Mouse (Mus musculus): ENCODE data around the gene Sfpq. TPM values are rescaled to one million over a fixed set of nuclear protein-coding genes. Genes with fewer than 3 reads are reported as not detected.
"Not testable (repeated sequence)": the region's sequence is repeated elsewhere in the genome, so short reads cannot be mapped to it uniquely, and the experiment has no call there.

The Sfpq gene
- polyA plus RNA-seq, 1 experiment from 2014 or later, result 176 TPM

DNA sequence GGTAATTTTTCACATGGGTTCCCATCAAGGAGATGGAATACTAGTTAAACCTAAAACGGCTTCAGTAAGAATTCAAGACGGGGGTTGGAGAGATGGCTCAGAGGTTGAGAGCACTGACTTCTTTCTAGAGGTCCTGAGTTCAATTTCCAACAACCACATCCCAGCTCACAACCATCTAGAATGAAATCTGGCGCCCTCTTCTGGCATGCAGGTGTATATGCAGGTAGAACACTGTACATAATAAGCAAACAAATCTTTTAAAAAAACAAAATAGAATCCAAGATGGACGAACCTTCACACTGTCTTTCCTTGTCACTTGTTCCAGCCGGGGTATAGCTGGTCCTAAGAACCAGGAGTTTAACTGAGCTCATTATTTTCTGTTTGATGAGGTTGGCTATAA, 28.8 kb upstream of the Sfpq start:
- ATAC-seq (ENCODE audit: low FRiP score) (no peak), DNase-seq (ENCODE audit: low spot score) (peak; percentile 30)
- H3K9ac ChIP-seq (ENCODE audit: low read depth, low read length), result no peak overlapping the region
- H3K4me3 ChIP-seq (ENCODE audit: low read depth, low read length), result no peak overlapping the region
- H3K4me1 ChIP-seq (replicated peaks; ENCODE audit: control insufficient read depth, insufficient read depth, low read length), result no peaks in the 10 kb centered on the region
- H3K27ac ChIP-seq (ENCODE audit: low read depth, low read length), result no peak overlapping the region
- no peaks in the 10 kb centered on the region for H3K27me3 ChIP-seq (ENCODE audit: control insufficient read depth, insufficient read depth, low read length)
- WGBS, result 62% methylated on average over 5 of the region's 5 CpGs
- no peaks in the 10 kb centered on the region for H3K9me3 ChIP-seq (ENCODE audit: control insufficient read depth, low read length)
- no peak overlapping the region for H3K4me2 ChIP-seq (replicated peaks; ENCODE audit: low read depth, low read length)
- no peaks in the 10 kb centered on the region for H3K36me3 ChIP-seq (ENCODE audit: control insufficient read depth, insufficient read depth, low read length)

DNA sequence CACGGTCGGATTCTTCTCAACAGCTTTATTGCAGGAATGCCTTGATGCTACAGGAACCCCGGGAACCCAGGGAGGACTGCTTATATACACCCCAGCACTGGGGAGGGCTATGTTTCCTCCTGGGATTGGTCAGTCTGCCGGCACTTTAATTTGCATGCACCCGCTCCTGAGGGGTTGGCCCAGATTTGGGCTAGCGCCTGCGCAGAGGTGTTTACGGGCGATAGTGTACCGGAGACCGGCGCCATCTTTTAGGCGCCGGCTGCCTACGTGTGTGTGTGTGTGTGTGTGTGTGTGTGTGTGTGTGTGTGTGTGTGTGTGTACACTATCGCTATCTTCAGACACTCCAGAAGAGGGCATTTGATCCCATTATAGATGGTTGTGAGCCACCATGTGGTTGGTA, 21.8 kb upstream of the Sfpq start:
- not testable (repeated sequence) for H3K27me3 ChIP-seq (ENCODE audit: control insufficient read depth, insufficient read depth, low read length); H3K9me3 ChIP-seq (ENCODE audit: control insufficient read depth, low read length); H3K4me2 ChIP-seq (replicated peaks; ENCODE audit: low read depth, low read length); ATAC-seq (ENCODE audit: low FRiP score); DNase-seq (ENCODE audit: low spot score); H3K36me3 ChIP-seq (ENCODE audit: control insufficient read depth, insufficient read depth, low read length); H3K4me3 ChIP-seq (ENCODE audit: low read depth, low read length); H3K4me1 ChIP-seq (replicated peaks; ENCODE audit: control insufficient read depth, insufficient read depth, low read length); H3K27ac ChIP-seq (ENCODE audit: low read depth, low read length); H3K9ac ChIP-seq (ENCODE audit: low read depth, low read length)
- WGBS, result 92% methylated on average over 15 of the region's 16 CpGs

DNA sequence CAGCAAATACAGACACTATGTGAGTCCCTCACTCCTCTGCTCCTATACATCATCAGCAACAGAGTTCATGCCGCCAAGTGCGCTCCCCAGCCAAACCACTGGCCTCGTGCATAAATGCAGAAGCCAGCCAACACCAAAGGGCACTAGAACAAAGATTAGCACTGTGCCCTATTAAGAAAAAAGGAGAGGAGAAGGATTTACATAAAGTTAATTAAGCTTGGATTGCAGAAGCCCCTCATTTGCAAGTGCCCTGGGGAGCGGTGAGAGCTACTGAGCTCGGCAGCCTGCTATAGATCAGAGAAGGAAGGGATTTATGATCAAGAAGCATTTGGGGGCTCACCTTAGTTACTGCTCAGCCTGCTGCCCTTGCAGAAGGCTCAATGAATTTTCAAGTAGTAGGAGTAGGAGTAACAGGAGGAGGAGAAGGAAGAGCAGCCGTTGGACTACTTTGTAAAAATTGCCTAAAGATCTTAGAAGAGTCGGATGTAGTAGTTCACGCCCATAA, 20.5 kb upstream of the Sfpq start:
- H3K36me3 ChIP-seq (ENCODE audit: control insufficient read depth, insufficient read depth, low read length), result no peaks in the 10 kb centered on the region
- H3K9ac ChIP-seq (ENCODE audit: low read depth, low read length), result no peak overlapping the region
- no peak for DNase-seq (ENCODE audit: low spot score)
- H3K4me2 ChIP-seq (replicated peaks; ENCODE audit: low read depth, low read length), result no peak overlapping the region
- 0 out of 2 replicates have a peak, but pooled peaks cover 5% of the 10 kb centered on the region for H3K4me1 ChIP-seq (replicated peaks; ENCODE audit: control insufficient read depth, insufficient read depth, low read length)
- no peaks in the 10 kb centered on the region for H3K9me3 ChIP-seq (ENCODE audit: control insufficient read depth, low read length)
- no peaks in the 10 kb centered on the region for H3K27me3 ChIP-seq (ENCODE audit: control insufficient read depth, insufficient read depth, low read length)
- H3K27ac ChIP-seq (ENCODE audit: low read depth, low read length), result no peak overlapping the region
- 53% methylated on average over 8 of the region's 8 CpGs for WGBS
- ATAC-seq (ENCODE audit: low FRiP score), result no peak
- H3K4me3 ChIP-seq (ENCODE audit: low read depth, low read length), result no peak overlapping the region

DNA sequence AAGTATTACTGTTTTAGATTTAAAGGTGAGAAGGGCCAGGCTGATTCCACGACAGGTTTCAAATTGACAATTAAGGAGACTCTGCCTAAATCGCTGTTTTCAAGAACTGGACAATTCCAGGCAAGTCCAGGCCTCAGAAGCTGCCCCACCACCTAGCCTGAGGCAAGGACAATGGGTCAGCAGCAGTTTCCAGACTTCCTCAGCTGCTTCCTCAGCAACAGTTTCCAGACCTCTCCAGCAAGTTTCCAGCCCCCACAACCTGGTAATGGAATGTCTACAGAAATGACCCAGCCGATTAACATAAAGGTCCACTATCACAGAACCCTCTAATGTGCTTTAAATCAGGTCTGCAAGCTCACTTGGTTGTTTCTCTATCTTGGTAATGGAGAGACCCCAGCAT, 16.7 kb upstream of the Sfpq start:
- Histone ChIP-seq H3K9ac (ENCODE audit: low read depth, low read length) (no peak overlapping the region), H3K4me3 (ENCODE audit: low read depth, low read length) (no peak overlapping the region), H3K4me2 (replicated peaks; ENCODE audit: low read depth, low read length) (no peak overlapping the region), H3K36me3 (ENCODE audit: control insufficient read depth, insufficient read depth, low read length) (no peaks in the 10 kb centered on the region), H3K9me3 (ENCODE audit: control insufficient read depth, low read length) (no peaks in the 10 kb centered on the region), H3K27me3 (ENCODE audit: control insufficient read depth, insufficient read depth, low read length) (no peaks in the 10 kb centered on the region), H3K27ac (ENCODE audit: low read depth, low read length) (no peak overlapping the region), H3K4me1 (replicated peaks; ENCODE audit: control insufficient read depth, insufficient read depth, low read length) (0 out of 2 replicates have a peak, but pooled peaks cover 5% of the 10 kb centered on the region)
- WGBS, result 88% methylated on average over 3 of the region's 3 CpGs
- ATAC-seq (ENCODE audit: low FRiP score) (no peak), DNase-seq (ENCODE audit: low spot score) (no peak)

DNA sequence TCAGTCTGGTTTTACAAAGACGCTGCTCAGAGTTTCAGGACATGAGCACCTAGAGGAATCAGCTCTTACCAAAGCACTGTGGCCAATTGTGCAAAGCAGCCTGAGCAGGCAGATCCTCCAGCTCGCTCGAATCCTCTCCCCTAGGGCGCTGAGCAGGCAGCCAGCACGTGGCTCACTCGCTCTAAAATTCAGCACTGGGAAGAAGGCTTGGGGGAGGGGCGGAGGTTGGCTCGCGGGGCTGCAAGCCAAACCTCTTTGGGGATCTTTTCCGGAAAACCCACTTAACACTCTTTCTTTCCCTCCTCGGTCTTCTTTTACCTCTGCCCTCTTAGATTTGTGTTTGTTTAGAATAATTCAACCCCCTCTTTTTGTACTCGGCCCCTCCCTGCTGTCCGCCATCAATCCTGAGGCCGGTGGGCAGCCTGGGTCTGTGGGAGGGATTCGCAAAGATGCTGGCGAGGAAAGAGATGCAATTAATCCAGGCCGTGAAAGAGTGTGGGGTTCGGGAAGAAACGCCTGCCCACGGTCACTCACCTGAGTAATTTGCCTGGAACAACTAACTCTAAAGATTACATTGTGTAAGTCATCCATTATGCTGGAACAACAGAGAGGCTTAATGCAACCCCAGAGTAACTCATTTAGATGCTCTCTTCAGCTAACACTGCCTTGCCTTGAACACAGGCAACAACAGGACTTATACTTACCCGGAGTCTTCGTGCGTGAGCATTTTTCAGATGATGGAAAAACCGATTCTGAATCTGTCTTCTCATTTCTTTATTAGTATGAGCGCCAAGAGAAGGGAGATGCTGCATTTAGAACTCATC, 15.8 kb upstream of the Sfpq start:
- 17% methylated on average over 25 of the region's 25 CpGs for WGBS
- peak overlapping the region; percentile 22 for H3K4me2 ChIP-seq (replicated peaks; ENCODE audit: low read depth, low read length)
- H3K27me3 ChIP-seq (ENCODE audit: control insufficient read depth, insufficient read depth, low read length), result no peaks in the 10 kb centered on the region
- H3K9me3 ChIP-seq (ENCODE audit: control insufficient read depth, low read length), result no peaks in the 10 kb centered on the region
- H3K4me3 ChIP-seq (ENCODE audit: low read depth, low read length), result peak overlapping the region; percentile 16; the same call in 1 of the 2 replicates
- H3K4me1 ChIP-seq (replicated peaks; ENCODE audit: control insufficient read depth, insufficient read depth, low read length), result 0 out of 2 replicates have a peak, but pooled peaks cover 5% of the 10 kb centered on the region
- no peaks in the 10 kb centered on the region for H3K36me3 ChIP-seq (ENCODE audit: control insufficient read depth, insufficient read depth, low read length)
- peak overlapping the region; percentile 13; the same call in 1 of the 2 replicates for H3K9ac ChIP-seq (ENCODE audit: low read depth, low read length)
- ATAC-seq (ENCODE audit: low FRiP score) (peak; percentile 69), DNase-seq (ENCODE audit: low spot score) (peak; percentile 85)
- 0 out of 2 replicates have a peak overlapping the region, but pooled peaks have one; percentile 27 for H3K27ac ChIP-seq (ENCODE audit: low read depth, low read length)

DNA sequence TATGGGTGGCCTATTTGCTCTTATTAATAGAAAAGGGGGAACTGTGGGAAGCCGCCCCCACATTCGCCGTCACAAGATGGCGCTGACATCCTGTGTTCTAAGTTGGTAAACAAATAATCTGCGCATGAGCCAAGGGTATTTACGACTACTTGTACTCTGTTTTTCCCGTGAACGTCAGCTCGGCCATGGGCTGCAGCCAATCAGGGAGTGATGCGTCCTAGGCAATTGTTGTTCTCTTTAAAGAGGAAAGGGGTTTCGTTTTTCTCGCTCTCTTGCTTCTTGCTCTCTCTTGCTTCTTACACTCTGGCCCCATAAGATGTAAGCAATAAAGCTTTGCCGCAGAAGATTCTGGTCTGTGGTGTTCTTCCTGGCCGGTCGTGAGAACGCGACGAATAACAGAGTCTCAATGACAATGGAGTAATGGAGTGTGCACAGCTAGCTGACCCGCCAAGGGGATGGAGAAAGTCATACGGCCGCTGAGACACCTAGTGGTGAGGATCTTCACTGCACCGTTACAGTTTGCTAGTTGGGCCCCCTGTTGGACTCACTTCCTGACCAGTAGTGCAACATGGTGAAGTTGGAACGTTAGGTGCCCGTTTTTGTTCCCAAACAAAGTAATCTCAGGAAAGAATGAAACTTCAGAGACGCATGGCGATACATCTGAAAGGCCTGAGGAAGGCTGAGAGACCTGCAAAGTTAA, 5.7 kb upstream of the Sfpq start:
- H3K4me3 ChIP-seq (ENCODE audit: low read depth, low read length); H3K27ac ChIP-seq (ENCODE audit: low read depth, low read length); H3K36me3 ChIP-seq (ENCODE audit: control insufficient read depth, insufficient read depth, low read length); H3K27me3 ChIP-seq (ENCODE audit: control insufficient read depth, insufficient read depth, low read length); H3K4me2 ChIP-seq (replicated peaks; ENCODE audit: low read depth, low read length); H3K9me3 ChIP-seq (ENCODE audit: control insufficient read depth, low read length); H3K4me1 ChIP-seq (replicated peaks; ENCODE audit: control insufficient read depth, insufficient read depth, low read length); H3K9ac ChIP-seq (ENCODE audit: low read depth, low read length): not testable (repeated sequence)
- WGBS, result 18% methylated on average over 14 of the region's 26 CpGs
- peak; percentile 90 for DNase-seq (ENCODE audit: low spot score)
- peak; percentile 86 for ATAC-seq (ENCODE audit: low FRiP score)

DNA sequence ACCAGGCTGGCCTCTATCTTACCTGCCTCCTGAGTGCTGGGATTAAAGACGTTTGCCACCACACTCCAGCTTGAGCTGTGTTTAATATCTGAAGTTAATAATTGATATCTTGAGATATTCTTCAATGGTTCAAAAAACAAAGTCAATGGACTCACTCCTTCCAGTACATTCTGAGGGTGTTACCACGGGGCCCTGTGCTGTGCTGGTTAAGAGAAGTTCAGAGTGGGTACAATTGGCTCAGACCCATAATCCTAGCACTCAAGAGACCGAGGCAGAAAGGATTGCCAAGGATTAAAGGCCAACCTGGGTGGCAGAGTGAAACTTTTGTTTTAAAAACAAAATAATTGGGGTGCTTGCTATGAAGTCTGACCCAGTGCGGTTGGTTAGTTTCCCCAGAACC, 4.8 kb upstream of the Sfpq start:
- Histone ChIP-seq H3K4me2 (replicated peaks; ENCODE audit: low read depth, low read length) (no peak overlapping the region), H3K9ac (ENCODE audit: low read depth, low read length) (no peak overlapping the region), H3K27me3 (ENCODE audit: control insufficient read depth, insufficient read depth, low read length) (no peaks in the 10 kb centered on the region), H3K27ac (ENCODE audit: low read depth, low read length) (no peak overlapping the region), H3K4me3 (ENCODE audit: low read depth, low read length) (no peak overlapping the region), H3K9me3 (ENCODE audit: control insufficient read depth, low read length) (no peaks in the 10 kb centered on the region), H3K36me3 (ENCODE audit: control insufficient read depth, insufficient read depth, low read length) (no peaks in the 10 kb centered on the region), H3K4me1 (replicated peaks; ENCODE audit: control insufficient read depth, insufficient read depth, low read length) (no peaks in the 10 kb centered on the region)
- DNase-seq (ENCODE audit: low spot score) (no peak), ATAC-seq (ENCODE audit: low FRiP score) (no peak)
- 88% methylated on average over 4 of the region's 4 CpGs for WGBS

DNA sequence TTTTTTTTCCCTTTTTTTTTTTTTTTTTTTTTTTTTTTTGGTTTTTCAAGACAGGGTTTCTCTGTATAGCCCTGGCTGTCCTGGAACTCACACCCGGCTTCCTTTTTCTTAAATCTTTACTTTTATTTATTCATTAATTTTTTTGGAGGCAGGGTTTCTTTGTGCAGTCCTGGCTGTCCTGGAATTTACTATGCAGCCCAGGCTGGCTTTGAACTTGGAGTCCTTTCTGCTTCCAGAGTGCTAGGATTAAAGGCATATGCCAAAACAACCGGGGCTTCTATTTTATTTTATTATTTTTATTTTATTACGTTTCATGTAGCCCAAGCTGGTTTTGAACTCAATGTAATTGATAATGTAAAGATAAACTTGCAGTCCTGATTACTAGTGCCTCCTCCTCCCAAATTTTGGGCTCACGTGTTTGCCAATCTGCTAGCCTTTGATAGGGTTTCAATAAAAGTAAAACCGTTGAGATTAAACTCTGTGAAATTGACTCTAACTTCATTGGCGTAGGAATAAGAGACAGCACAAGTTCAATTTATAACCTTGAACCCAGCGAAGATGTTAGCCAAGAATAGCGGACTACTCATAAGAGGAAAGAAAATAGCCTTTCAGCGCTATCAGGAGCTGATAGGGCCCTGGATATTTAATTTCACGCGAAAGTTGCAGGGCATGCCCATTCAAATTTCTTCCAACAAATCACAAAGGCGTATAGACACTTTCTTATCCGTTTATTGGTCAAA, 543 bp upstream of the Sfpq start:
- no peaks in the 10 kb centered on the region for H3K27me3 ChIP-seq (ENCODE audit: control insufficient read depth, insufficient read depth, low read length)
- 12% methylated on average over 13 of the region's 13 CpGs for WGBS
- peaks cover 2% of the 10 kb centered on the region; the same call in 1 of the 2 replicates for H3K36me3 ChIP-seq (ENCODE audit: control insufficient read depth, insufficient read depth, low read length)
- H3K27ac ChIP-seq (ENCODE audit: low read depth, low read length), result no peak overlapping the region
- DNase-seq (ENCODE audit: low spot score) (no peak), ATAC-seq (ENCODE audit: low FRiP score) (no peak)
- 0 out of 2 replicates have a peak, but pooled peaks cover 3% of the 10 kb centered on the region for H3K4me1 ChIP-seq (replicated peaks; ENCODE audit: control insufficient read depth, insufficient read depth, low read length)
- H3K9me3 ChIP-seq (ENCODE audit: control insufficient read depth, low read length), result no peaks in the 10 kb centered on the region
- H3K4me3 ChIP-seq (ENCODE audit: low read depth, low read length), result peak overlapping the region; percentile 100; the same call in 1 of the 2 replicates
- H3K9ac ChIP-seq (ENCODE audit: low read depth, low read length), result no peak overlapping the region
- H3K4me2 ChIP-seq (replicated peaks; ENCODE audit: low read depth, low read length), result peak overlapping the region; percentile 1; the same call in 1 of the 2 replicates
